Mouse (Mus musculus) heart, postnatal 25 days (tissue): ENCODE results near the gene Cnot6. TPM values are rescaled to one million over a fixed set of nuclear protein-coding genes. Genes with fewer than 3 reads are reported as not detected.
A peak's percentile ranks its signal among the peaks of the same experiment; 100 is the strongest.

Source experiments
- DNase-seq: peaks from one replicate; pipeline ENCODE4 v3.0.0; 2022; ENCODE audit warnings: low spot score
- intact Hi-C: fragments of 180-260 bp; cut with DNase I; formaldehyde crosslinking; loops from one replicate; pipeline ENCODE4 v1.15.1; 2025
- total RNA-seq, 2 experiments: library from RNA; stranded (reverse); gene quantifications; 2 replicates each; pipeline ENCODE4 v1.2.3; 2021

Gene Cnot6
- 10 to 100 TPM; 20.9 to 25.0 TPM for total RNA-seq

GRCm38 (mm10) chr11:49712555-49713335 is at the start of gene Cnot6:
TSS of gene Cnot6 (minus strand) at chr11:49712723.
- intact Hi-C loops: no loop called here
- peak; percentile 96 for DNase-seq

GRCm38 (mm10) chr11:49761130-49761529 is 48.6 kb upstream of the Cnot6 start:
- intact Hi-C loops: loop anchor here (5.0 kb wide), 1 partner anchor 34 kb away; no protein-coding TSS in a partner anchor
- no peak for DNase-seq

- no peak for DNase-seq
- intact Hi-C loops: no loop called here
These were observed 45.6 kb upstream of the Cnot6 start for GRCm38 (mm10) chr11:49758096-49758495.

- intact Hi-C loops: no loop called here
- DNase-seq: peak; percentile 63
These were observed 42.6 kb upstream of the Cnot6 start for GRCm38 (mm10) chr11:49754958-49755665.

GRCm38 (mm10) chr11:49746756-49747155 is 34.2 kb upstream of the Cnot6 start:
- intact Hi-C loops: no loop called here
- no peak for DNase-seq

GRCm38 (mm10) chr11:49745839-49746238 is 33.3 kb upstream of the Cnot6 start:
- intact Hi-C loops: no loop called here
- no peak for DNase-seq

GRCm38 (mm10) chr11:49744981-49745380 is 32.5 kb upstream of the Cnot6 start:
- DNase-seq: no peak
- intact Hi-C loops: no loop called here

- DNase-seq: no peak
- intact Hi-C loops: no loop called here
These were observed 31.1 kb upstream of the Cnot6 start for GRCm38 (mm10) chr11:49743634-49744033.

GRCm38 (mm10) chr11:49742248-49742647 is 29.7 kb upstream of the Cnot6 start:
- no peak for DNase-seq
- intact Hi-C loops: no loop called here

- intact Hi-C loops: no loop called here
- DNase-seq: no peak
These were observed 27.3 kb upstream of the Cnot6 start for GRCm38 (mm10) chr11:49739776-49740175.

- intact Hi-C loops: no loop called here
- DNase-seq: no peak
These were observed 26.3 kb upstream of the Cnot6 start for GRCm38 (mm10) chr11:49738659-49739406.

GRCm38 (mm10) chr11:49737625-49738024 is 25.1 kb upstream of the Cnot6 start:
- intact Hi-C loops: no loop called here
- no peak for DNase-seq

- intact Hi-C loops: no loop called here
- DNase-seq: no peak
These were observed 22.2 kb upstream of the Cnot6 start for GRCm38 (mm10) chr11:49734771-49735170.

- peak; percentile 53 for DNase-seq
- intact Hi-C loops: no loop called here
These were observed 17.9 kb upstream of the Cnot6 start for GRCm38 (mm10) chr11:49730275-49730948.

GRCm38 (mm10) chr11:49727877-49728276 is 15.4 kb upstream of the Cnot6 start:
- intact Hi-C loops: loop anchor here (1.0 to 5.0 kb wide), 4 partner anchors 34 to 142 kb away; no protein-coding TSS in a partner anchor
- DNase-seq: peak; percentile 23

- intact Hi-C loops: loop anchor here (5.0 kb wide), 2 partner anchors 36 to 101 kb away; no protein-coding TSS in a partner anchor
- no peak for DNase-seq
These were observed 14.3 kb upstream of the Cnot6 start for GRCm38 (mm10) chr11:49726800-49727199.

- DNase-seq: no peak
- intact Hi-C loops: loop anchor here (5.0 kb wide), 2 partner anchors 38 to 103 kb away; no protein-coding TSS in a partner anchor
These were observed 12.2 kb upstream of the Cnot6 start for GRCm38 (mm10) chr11:49724676-49725075.

GRCm38 (mm10) chr11:49723281-49723680 is 10.8 kb upstream of the Cnot6 start:
- DNase-seq: no peak
- intact Hi-C loops: no loop called here

- no peak for DNase-seq
- intact Hi-C loops: no loop called here
These were observed 10.2 kb upstream of the Cnot6 start for GRCm38 (mm10) chr11:49722692-49723091.

- intact Hi-C loops: no loop called here
- DNase-seq: no peak
These were observed 8.8 kb upstream of the Cnot6 start for GRCm38 (mm10) chr11:49721358-49721757.
